Mouse (Mus musculus): Measurements from ENCODE around the gene Arhgap21. TPM values are rescaled to one million over a fixed set of nuclear protein-coding genes. Genes with fewer than 3 reads are reported as not detected.

Arhgap21 gene
- polyA plus RNA-seq, 1 experiment: 12.6 TPM

DNA sequence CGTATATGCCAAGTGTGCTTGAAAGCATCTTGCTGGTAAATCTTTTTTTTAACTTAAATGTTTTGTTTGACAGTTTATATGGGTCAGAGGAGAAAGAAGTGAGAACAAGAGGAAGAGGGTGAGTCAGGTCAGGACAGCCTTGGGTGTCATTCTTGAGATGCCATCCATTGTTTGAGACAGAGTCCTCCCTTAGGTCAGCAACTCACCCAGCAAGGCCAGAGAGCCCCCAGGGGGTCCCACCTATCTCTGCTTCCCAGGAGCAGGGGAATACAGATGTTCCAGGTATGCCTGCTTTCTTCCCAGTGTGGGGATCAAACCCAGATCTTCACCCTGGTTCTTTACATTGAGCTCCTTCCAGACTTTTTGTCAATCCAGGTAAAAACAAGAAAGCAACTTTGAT, 43.7 kb downstream of the Arhgap21 start:
- TF ChIP-seq POLR2A (IDR thresholded peaks at IDR 0.05; ENCODE audit: low read depth, low read length) (no peak), CTCF (IDR thresholded peaks at IDR 0.05; ENCODE audit: extremely low read depth, insufficient read length, insufficient replicate concordance, low read depth, low read length) (no peak)
- no peak overlapping the region for H3K27ac ChIP-seq (ENCODE audit: insufficient read depth, low read depth, low read length)

DNA sequence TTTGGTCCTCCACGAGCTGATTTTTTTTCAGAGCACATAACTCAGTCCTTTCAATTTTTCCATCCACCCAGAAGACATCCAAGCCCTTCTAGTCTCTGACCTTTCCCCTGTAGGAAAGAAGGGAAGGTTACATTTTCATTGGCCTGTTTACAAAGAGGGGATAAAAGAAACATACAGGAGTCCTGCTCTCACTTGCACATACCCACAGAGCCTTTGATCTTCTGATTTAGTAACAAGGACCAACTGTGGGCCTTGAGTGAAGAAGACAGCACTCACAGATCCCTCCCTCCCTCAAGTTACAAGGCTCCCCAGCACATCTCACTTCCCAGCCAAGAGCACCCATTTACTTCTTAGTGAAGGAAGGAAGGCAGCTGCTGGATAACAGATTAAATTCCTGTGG, 46.3 kb downstream of the Arhgap21 start:
- H3K27me3 ChIP-seq (ENCODE audit: control insufficient read depth, insufficient read depth, low read length): no peaks in the 10 kb centered on the region
- no peak overlapping the region for H3K27ac ChIP-seq (ENCODE audit: insufficient read depth, low read depth, low read length)
- TF ChIP-seq POLR2A (IDR thresholded peaks at IDR 0.05; ENCODE audit: low read depth, low read length) (no peak), CTCF (IDR thresholded peaks at IDR 0.05; ENCODE audit: extremely low read depth, insufficient read length, insufficient replicate concordance, low read depth, low read length) (no peak)
- no peak overlapping the region for H3K4me3 ChIP-seq (ENCODE audit: low read depth, low read length)
- no peaks in the 10 kb centered on the region for H3K4me1 ChIP-seq (ENCODE audit: control insufficient read depth, insufficient read depth, insufficient read length, low read length)
- no peaks in the 10 kb centered on the region for H3K36me3 ChIP-seq (ENCODE audit: control insufficient read depth, insufficient read depth, low read length)
- 52% methylated on average over 1 of the region's 1 CpGs for WGBS

More for the DNA sequence above, 43.7 kb downstream of the Arhgap21 start:
- WGBS: 92% methylated on average over 1 of the region's 1 CpGs
- peaks cover 5% of the 10 kb centered on the region for H3K4me1 ChIP-seq (ENCODE audit: control insufficient read depth, insufficient read depth, insufficient read length, low read length)
- no peaks in the 10 kb centered on the region for H3K36me3 ChIP-seq (ENCODE audit: control insufficient read depth, insufficient read depth, low read length)
- no peaks in the 10 kb centered on the region for H3K27me3 ChIP-seq (ENCODE audit: control insufficient read depth, insufficient read depth, low read length)
- no peak overlapping the region for H3K4me3 ChIP-seq (ENCODE audit: low read depth, low read length)

DNA sequence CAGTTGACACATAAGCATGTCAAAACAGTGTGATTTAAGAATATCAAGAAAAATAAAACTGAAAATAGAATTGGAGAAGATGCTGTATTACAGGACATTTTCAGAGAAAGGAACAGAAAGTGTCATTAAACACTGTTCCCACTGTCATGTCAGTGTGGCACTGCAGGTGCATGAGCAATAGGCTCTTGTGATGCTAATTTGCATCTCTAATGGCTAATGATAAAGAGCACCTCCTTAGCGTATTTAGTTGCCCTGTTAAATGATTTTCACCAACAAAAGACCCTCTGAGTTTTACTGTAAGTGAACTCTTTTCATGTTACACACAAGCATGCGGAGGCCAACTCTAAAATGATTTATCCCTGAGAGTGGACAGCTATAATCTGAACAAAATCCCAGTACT, 47.1 kb downstream of the Arhgap21 start:
- no peaks in the 10 kb centered on the region for H3K36me3 ChIP-seq (ENCODE audit: control insufficient read depth, insufficient read depth, low read length)
- no peak overlapping the region for H3K4me3 ChIP-seq (ENCODE audit: low read depth, low read length)
- H3K4me1 ChIP-seq (ENCODE audit: control insufficient read depth, insufficient read depth, insufficient read length, low read length): no peaks in the 10 kb centered on the region
- 91% methylated on average over 2 of the region's 2 CpGs for WGBS
- no peak for TF ChIP-seq POLR2A (IDR thresholded peaks at IDR 0.05; ENCODE audit: low read depth, low read length)
- no peak for TF ChIP-seq CTCF (IDR thresholded peaks at IDR 0.05; ENCODE audit: extremely low read depth, insufficient read length, insufficient replicate concordance, low read depth, low read length)
- H3K27me3 ChIP-seq (ENCODE audit: control insufficient read depth, insufficient read depth, low read length): no peaks in the 10 kb centered on the region
- H3K27ac ChIP-seq (ENCODE audit: insufficient read depth, low read depth, low read length): no peak overlapping the region

DNA sequence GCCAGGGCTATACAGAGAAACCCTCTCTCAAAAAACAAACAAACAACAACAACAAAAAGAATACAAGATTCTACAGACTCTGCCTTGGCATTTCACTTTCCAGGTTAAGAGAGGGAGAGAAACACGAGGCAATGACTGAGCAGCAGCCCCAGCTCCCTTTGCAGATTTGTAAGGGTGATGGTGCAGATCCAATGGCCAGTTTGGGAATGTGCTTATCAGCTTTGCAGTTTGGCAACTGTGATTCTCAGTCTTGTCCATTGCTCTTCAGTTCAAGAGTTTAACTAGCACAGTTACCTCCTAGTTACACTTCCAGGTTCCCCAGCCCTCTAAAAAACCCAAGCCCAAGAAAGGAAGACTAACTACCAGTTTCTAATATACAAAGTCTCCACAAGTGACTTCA, 47.7 kb downstream of the Arhgap21 start:
- Histone ChIP-seq H3K36me3 (ENCODE audit: control insufficient read depth, insufficient read depth, low read length) (no peaks in the 10 kb centered on the region), H3K4me3 (ENCODE audit: low read depth, low read length) (no peak overlapping the region), H3K27me3 (ENCODE audit: control insufficient read depth, insufficient read depth, low read length) (no peaks in the 10 kb centered on the region), H3K4me1 (ENCODE audit: control insufficient read depth, insufficient read depth, insufficient read length, low read length) (no peaks in the 10 kb centered on the region), H3K27ac (ENCODE audit: insufficient read depth, low read depth, low read length) (no peak overlapping the region)
- no peak for TF ChIP-seq CTCF (IDR thresholded peaks at IDR 0.05; ENCODE audit: extremely low read depth, insufficient read length, insufficient replicate concordance, low read depth, low read length)
- no peak for TF ChIP-seq POLR2A (IDR thresholded peaks at IDR 0.05; ENCODE audit: low read depth, low read length)
- WGBS: 85% methylated on average over 1 of the region's 1 CpGs

DNA sequence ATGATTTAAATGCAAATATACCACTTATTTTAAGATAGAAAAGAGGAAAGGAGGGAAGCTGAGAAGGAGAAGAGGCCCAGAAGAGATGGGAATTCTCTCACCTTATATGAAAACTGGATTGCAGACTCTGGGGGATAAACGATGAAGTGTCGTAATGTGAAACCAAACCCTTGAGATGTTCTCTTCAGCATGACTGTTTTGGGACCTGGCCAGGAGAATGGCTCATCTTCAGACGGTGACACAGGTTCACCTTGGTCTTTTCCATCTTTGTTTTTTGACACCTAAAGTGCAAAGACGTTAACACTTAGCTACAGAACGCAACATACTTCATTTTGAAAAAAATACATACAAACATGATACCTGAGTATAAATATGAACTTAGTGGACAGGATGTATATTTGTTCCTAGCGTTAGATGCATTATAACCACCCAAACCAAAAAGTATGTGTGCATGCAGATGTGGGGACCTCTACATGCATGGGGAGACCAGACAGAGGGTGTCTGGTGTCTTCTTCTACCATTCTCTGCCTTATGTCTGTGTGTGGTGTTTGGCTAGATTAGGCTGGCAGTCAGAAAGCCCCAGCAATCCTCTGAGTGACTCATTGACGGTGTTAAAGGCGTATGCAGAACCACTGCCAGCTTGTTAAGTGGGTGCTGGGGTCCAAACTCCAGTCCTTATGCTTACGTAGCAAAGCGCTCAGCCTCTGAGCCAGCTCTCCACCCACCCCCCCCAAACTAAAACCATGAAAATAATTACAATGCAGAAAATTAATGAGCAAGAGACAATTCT, 54.0 kb downstream of the Arhgap21 start:
- TF ChIP-seq CTCF (IDR thresholded peaks at IDR 0.05; ENCODE audit: extremely low read depth, insufficient read length, insufficient replicate concordance, low read depth, low read length): no peak
- no peak for TF ChIP-seq POLR2A (IDR thresholded peaks at IDR 0.05; ENCODE audit: low read depth, low read length)
- no peak overlapping the region for H3K4me3 ChIP-seq (ENCODE audit: low read depth, low read length)
- H3K36me3 ChIP-seq (ENCODE audit: control insufficient read depth, insufficient read depth, low read length): peaks cover 11% of the 10 kb centered on the region
- 75% methylated on average over 10 of the region's 10 CpGs for WGBS
- H3K4me1 ChIP-seq (ENCODE audit: control insufficient read depth, insufficient read depth, insufficient read length, low read length): no peaks in the 10 kb centered on the region; the same call in 1 of the 2 replicates
- H3K27ac ChIP-seq (ENCODE audit: insufficient read depth, low read depth, low read length): no peak overlapping the region
- no peaks in the 10 kb centered on the region for H3K27me3 ChIP-seq (ENCODE audit: control insufficient read depth, insufficient read depth, low read length)

DNA sequence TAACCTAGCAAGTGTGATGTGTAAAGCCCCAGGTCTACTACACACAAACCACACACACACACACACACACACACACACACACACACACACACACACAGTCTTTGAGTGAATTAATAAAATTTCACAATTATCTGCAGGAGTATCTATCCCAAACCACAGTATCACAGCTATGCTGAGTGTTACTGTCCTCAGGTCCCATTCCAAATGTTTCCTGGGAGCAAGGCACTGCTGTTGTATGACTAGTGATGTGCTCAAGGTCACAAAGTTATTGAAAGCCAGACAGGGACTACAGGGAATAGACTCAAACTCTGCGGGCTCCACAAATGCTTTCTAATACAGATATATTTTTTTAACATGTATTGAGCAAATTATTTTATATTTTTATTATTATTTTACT, 55.7 kb downstream of the Arhgap21 start:
- WGBS: 92% methylated on average over 1 of the region's 1 CpGs
- Histone ChIP-seq H3K27me3 (ENCODE audit: control insufficient read depth, insufficient read depth, low read length) (no peaks in the 10 kb centered on the region), H3K36me3 (ENCODE audit: control insufficient read depth, insufficient read depth, low read length) (peaks cover 12% of the 10 kb centered on the region), H3K27ac (ENCODE audit: insufficient read depth, low read depth, low read length) (no peak overlapping the region), H3K4me3 (ENCODE audit: low read depth, low read length) (no peak overlapping the region), H3K4me1 (ENCODE audit: control insufficient read depth, insufficient read depth, insufficient read length, low read length) (no peaks in the 10 kb centered on the region; the same call in 1 of the 2 replicates)
- no peak for TF ChIP-seq CTCF (IDR thresholded peaks at IDR 0.05; ENCODE audit: extremely low read depth, insufficient read length, insufficient replicate concordance, low read depth, low read length)
- no peak for TF ChIP-seq POLR2A (IDR thresholded peaks at IDR 0.05; ENCODE audit: low read depth, low read length)

DNA sequence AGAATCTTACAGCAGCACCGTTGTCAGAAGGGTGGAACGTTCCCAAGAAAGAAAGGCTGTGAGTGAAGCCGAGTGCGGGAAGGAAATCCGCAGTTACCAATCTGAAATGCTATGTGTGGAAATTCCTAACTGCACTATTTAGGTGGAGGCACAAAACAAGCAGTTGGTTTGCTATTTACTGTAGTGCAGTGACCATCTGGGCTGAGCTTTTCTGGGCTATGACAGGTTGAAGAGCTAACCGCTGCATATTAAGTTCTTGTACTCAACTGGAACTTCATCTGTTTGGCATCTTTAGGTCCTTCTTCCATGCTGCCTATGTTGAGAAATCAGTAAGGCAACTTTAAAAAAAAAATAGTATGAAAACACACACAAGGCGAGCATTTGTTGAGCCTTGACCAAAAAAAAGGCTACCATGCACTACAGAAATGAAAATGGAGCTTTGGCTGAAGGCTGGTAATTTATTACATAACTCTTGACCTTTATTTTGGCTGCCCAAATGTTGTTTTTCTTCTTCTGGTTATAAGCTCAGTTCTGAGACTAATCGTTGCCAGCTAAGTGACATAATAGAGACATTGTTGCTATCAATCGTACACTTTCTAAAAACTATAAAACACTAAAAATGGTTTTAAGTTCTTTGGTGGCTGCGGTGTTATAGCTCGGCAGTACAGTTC, 56.2 kb downstream of the Arhgap21 start:
- Histone ChIP-seq H3K27me3 (ENCODE audit: control insufficient read depth, insufficient read depth, low read length) (no peaks in the 10 kb centered on the region), H3K36me3 (ENCODE audit: control insufficient read depth, insufficient read depth, low read length) (peaks cover 12% of the 10 kb centered on the region), H3K27ac (ENCODE audit: insufficient read depth, low read depth, low read length) (no peak overlapping the region), H3K4me1 (ENCODE audit: control insufficient read depth, insufficient read depth, insufficient read length, low read length) (no peaks in the 10 kb centered on the region; the same call in 1 of the 2 replicates), H3K4me3 (ENCODE audit: low read depth, low read length) (no peak overlapping the region)
- WGBS: 87% methylated on average over 11 of the region's 11 CpGs
- TF ChIP-seq POLR2A (IDR thresholded peaks at IDR 0.05; ENCODE audit: low read depth, low read length) (no peak), CTCF (IDR thresholded peaks at IDR 0.05; ENCODE audit: extremely low read depth, insufficient read length, insufficient replicate concordance, low read depth, low read length) (no peak)
